Mouse (Mus musculus) G1E (cell line): Measurements from ENCODE around the gene Nmnat2.

Experiments
- CTCF ChIP-seq: IDR thresholded peaks from 2 replicates; pipeline ENCODE4 v1.5.1; 2012; ENCODE audit warnings: low read depth, low read length, inconsistent platforms, mixed read lengths
- GATA1 ChIP-seq: IDR thresholded peaks from 2 replicates; pipeline ENCODE4 v1.6.1; 2012; ENCODE audit warnings: borderline replicate concordance, low read length, inconsistent platforms, mixed read lengths

GRCm38 (mm10) chr1:153013541-153014288 lies 58.9 kb downstream of the Nmnat2 start:
- TF ChIP-seq CTCF (no peak), GATA1 (no peak)
